Mouse (Mus musculus) cortical plate, adult 2 months (tissue): ENCODE results near the gene Tcl1.

Source experiments
- CTCF ChIP-seq: fragments of 200-500 bp; IDR thresholded peaks from 2 replicates; pipeline ENCODE4 v1.5.1; 2011; ENCODE audit warnings: mild to moderate bottlenecking, control low read depth, low read length; ENCODE audit not compliant: insufficient read depth; ENCODE audit errors: extremely low read depth
- POLR2A ChIP-seq: fragments of 200-500 bp; IDR thresholded peaks from 2 replicates; pipeline ENCODE4 v1.6.1; 2011; ENCODE audit warnings: mild to moderate bottlenecking, low read length, control low read depth; ENCODE audit not compliant: insufficient read depth; ENCODE audit errors: extremely low read depth

- TF ChIP-seq POLR2A (no peak), CTCF (no peak)
These were observed 26.2 kb upstream of the Tcl1 start for GRCm38 (mm10) chr12:105248763-105249233.
